Mouse (Mus musculus): ENCODE results near the gene Prg3. TPM values are rescaled to one million over a fixed set of nuclear protein-coding genes. Genes with fewer than 3 reads are reported as not detected.

Gene Prg3
- polyA plus RNA-seq, 1 experiment from 2014 or later, result not detected

GRCm38 (mm10) chr2:84951027-84951426 is 37.0 kb upstream of the Prg3 start:
- no peaks in the 10 kb centered on the region for H3K36me3 ChIP-seq (ENCODE audit: control insufficient read depth, insufficient read depth, low read length)
- ATAC-seq (ENCODE audit: low read depth), result no peak
- no peak overlapping the region for H3K4me2 ChIP-seq (ENCODE audit: low read depth, low read length)
- no peak overlapping the region for H3K27ac ChIP-seq (ENCODE audit: low read depth, low read length)
- no peaks in the 10 kb centered on the region for H3K9me3 ChIP-seq (ENCODE audit: control insufficient read depth, low read length)
- no peaks in the 10 kb centered on the region for H3K4me1 ChIP-seq (ENCODE audit: control insufficient read depth, insufficient read depth, low read length)
- no peak overlapping the region for H3K9ac ChIP-seq (replicated peaks; ENCODE audit: low read depth, low read length)
- 92% methylated on average over 8 of the region's 8 CpGs for WGBS
- H3K27me3 ChIP-seq (ENCODE audit: control insufficient read depth, insufficient read depth, low read length), result no peaks in the 10 kb centered on the region
- H3K4me3 ChIP-seq (ENCODE audit: low read depth, low read length), result no peak overlapping the region

- no peak overlapping the region for H3K9ac ChIP-seq (replicated peaks; ENCODE audit: low read depth, low read length)
- H3K27me3 ChIP-seq (ENCODE audit: control insufficient read depth, insufficient read depth, low read length), result no peaks in the 10 kb centered on the region
- H3K27ac ChIP-seq (ENCODE audit: low read depth, low read length), result no peak overlapping the region
- ATAC-seq (ENCODE audit: low read depth), result no peak
- no peaks in the 10 kb centered on the region for H3K9me3 ChIP-seq (ENCODE audit: control insufficient read depth, low read length)
- no peaks in the 10 kb centered on the region for H3K4me1 ChIP-seq (ENCODE audit: control insufficient read depth, insufficient read depth, low read length)
- H3K36me3 ChIP-seq (ENCODE audit: control insufficient read depth, insufficient read depth, low read length), result no peaks in the 10 kb centered on the region
- 92% methylated on average over 1 of the region's 1 CpGs for WGBS
- H3K4me2 ChIP-seq (ENCODE audit: low read depth, low read length), result no peak overlapping the region
- no peak overlapping the region for H3K4me3 ChIP-seq (ENCODE audit: low read depth, low read length)
These were observed 35.8 kb upstream of the Prg3 start for GRCm38 (mm10) chr2:84952251-84952650.

DNA sequence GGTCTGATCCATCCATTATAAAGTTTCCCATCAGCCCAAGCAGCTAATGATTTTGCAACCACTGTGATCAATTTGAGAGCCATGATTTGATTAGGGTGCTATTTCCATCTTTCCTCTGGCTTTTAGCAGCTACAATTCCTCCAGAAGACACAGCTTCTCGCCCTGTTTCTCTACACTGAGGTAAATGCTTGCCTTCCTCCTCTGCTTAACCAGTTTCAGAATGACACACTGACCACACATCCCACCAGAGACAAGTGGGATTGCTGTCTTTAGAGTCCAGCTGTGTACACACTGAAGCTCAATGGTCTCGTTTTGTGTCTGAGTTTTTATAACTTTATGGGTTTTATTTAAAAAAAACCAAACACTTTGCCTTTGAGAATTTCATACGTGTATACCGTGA is 35.3 kb upstream of the Prg3 start:
- Histone ChIP-seq H3K4me2 (ENCODE audit: low read depth, low read length) (no peak overlapping the region), H3K9ac (replicated peaks; ENCODE audit: low read depth, low read length) (no peak overlapping the region), H3K4me1 (ENCODE audit: control insufficient read depth, insufficient read depth, low read length) (no peaks in the 10 kb centered on the region), H3K27ac (ENCODE audit: low read depth, low read length) (no peak overlapping the region), H3K9me3 (ENCODE audit: control insufficient read depth, low read length) (no peaks in the 10 kb centered on the region), H3K27me3 (ENCODE audit: control insufficient read depth, insufficient read depth, low read length) (no peaks in the 10 kb centered on the region), H3K4me3 (ENCODE audit: low read depth, low read length) (no peak overlapping the region), H3K36me3 (ENCODE audit: control insufficient read depth, insufficient read depth, low read length) (no peaks in the 10 kb centered on the region)
- 77% methylated on average over 4 of the region's 4 CpGs for WGBS
- ATAC-seq (ENCODE audit: low read depth), result no peak

DNA sequence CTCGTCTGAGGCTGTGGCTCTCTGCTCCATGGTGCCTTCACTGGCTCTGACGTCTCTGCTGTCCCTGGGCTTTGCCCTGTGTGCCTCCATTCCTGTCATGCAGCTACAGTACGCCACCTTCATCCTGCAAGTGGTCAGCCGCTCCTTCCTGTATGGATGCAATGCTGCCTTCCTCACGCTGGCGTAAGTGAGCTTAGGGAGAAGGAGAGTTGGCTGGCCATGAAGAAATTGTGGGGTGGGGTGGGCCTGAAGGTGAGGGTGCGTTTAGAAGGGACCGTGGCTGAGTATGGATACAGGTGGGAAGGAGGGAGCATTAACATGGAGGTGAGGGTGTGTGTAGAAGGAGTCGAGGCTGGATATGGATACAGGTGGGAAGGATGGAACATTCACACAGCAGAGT is 32.6 kb upstream of the Prg3 start:
- Histone ChIP-seq H3K9me3 (ENCODE audit: control insufficient read depth, low read length) (no peaks in the 10 kb centered on the region), H3K27me3 (ENCODE audit: control insufficient read depth, insufficient read depth, low read length) (no peaks in the 10 kb centered on the region), H3K4me2 (ENCODE audit: low read depth, low read length) (no peak overlapping the region), H3K4me1 (ENCODE audit: control insufficient read depth, insufficient read depth, low read length) (no peaks in the 10 kb centered on the region), H3K36me3 (ENCODE audit: control insufficient read depth, insufficient read depth, low read length) (no peaks in the 10 kb centered on the region), H3K27ac (ENCODE audit: low read depth, low read length) (no peak overlapping the region), H3K9ac (replicated peaks; ENCODE audit: low read depth, low read length) (no peak overlapping the region), H3K4me3 (ENCODE audit: low read depth, low read length) (no peak overlapping the region)
- WGBS, result 91% methylated on average over 9 of the region's 9 CpGs
- no peak for ATAC-seq (ENCODE audit: low read depth)

DNA sequence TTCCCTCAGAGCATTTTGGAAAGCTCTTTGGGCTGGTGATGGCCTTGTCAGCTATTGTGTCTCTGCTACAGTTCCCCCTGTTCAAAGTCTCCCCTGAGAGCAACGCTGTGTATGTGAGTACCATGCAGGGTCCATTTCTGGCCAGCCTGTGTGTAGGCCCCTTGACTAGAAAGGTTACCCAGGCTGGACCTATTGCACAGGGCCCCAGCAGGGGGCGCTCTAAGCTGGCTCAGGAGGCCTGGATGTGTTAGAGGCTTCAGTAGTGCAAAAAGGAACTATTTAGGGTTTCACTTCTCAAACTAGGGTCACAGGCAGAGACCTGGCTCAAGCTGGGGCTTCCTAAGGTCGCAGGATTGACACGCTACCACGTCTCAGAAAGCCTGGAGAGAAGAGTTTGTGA is 31.7 kb upstream of the Prg3 start:
- Histone ChIP-seq H3K27ac (ENCODE audit: low read depth, low read length) (no peak overlapping the region), H3K4me3 (ENCODE audit: low read depth, low read length) (no peak overlapping the region), H3K9ac (replicated peaks; ENCODE audit: low read depth, low read length) (no peak overlapping the region), H3K4me2 (ENCODE audit: low read depth, low read length) (no peak overlapping the region), H3K27me3 (ENCODE audit: control insufficient read depth, insufficient read depth, low read length) (no peaks in the 10 kb centered on the region), H3K9me3 (ENCODE audit: control insufficient read depth, low read length) (no peaks in the 10 kb centered on the region), H3K4me1 (ENCODE audit: control insufficient read depth, insufficient read depth, low read length) (no peaks in the 10 kb centered on the region), H3K36me3 (ENCODE audit: control insufficient read depth, insufficient read depth, low read length) (no peaks in the 10 kb centered on the region)
- ATAC-seq (ENCODE audit: low read depth), result peak; percentile 38; the same call in 1 of the 2 replicates
- 64% methylated on average over 5 of the region's 5 CpGs for WGBS

DNA sequence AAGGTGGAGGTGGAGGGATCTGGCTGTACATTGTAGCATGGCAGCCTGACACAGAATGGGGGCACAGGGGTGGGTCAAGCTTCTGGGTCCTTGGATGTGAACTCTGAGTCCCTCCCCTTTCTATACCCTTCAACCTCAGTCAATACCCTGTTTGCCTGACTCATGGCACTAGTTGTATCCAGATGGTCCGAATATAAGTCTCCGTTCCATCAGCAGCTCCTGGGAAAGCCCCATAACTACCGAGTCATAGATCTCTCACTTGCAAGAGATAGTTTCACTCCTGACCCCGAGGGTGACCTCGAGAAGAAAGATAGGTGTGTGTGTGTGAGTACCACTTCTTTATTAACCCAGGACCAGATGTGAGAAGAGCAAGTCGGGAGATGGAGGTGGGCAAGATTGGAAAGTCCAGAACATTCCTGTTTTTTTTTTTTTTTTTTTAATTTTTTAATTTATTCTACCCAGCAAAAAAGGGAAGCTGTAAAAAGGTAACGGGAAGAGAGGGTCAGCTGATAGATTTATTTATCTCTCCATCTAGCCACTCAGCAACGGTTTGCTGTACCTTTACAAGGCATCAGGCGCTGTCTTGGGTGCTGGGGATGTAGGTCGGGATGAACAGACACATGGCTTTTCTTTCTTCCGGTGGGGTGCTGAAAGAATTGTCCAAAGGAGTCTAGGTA is 29.3 kb upstream of the Prg3 start:
- Histone ChIP-seq H3K27ac (ENCODE audit: low read depth, low read length) (no peak overlapping the region), H3K9ac (replicated peaks; ENCODE audit: low read depth, low read length) (no peak overlapping the region), H3K4me3 (ENCODE audit: low read depth, low read length) (no peak overlapping the region), H3K36me3 (ENCODE audit: control insufficient read depth, insufficient read depth, low read length) (no peaks in the 10 kb centered on the region), H3K4me2 (ENCODE audit: low read depth, low read length) (no peak overlapping the region), H3K9me3 (ENCODE audit: control insufficient read depth, low read length) (no peaks in the 10 kb centered on the region), H3K27me3 (ENCODE audit: control insufficient read depth, insufficient read depth, low read length) (no peaks in the 10 kb centered on the region), H3K4me1 (ENCODE audit: control insufficient read depth, insufficient read depth, low read length) (no peaks in the 10 kb centered on the region)
- no peak for ATAC-seq (ENCODE audit: low read depth)
- WGBS, result 93% methylated on average over 11 of the region's 11 CpGs

GRCm38 (mm10) chr2:84961300-84961699 is 26.7 kb upstream of the Prg3 start:
- no peaks in the 10 kb centered on the region for H3K9me3 ChIP-seq (ENCODE audit: control insufficient read depth, low read length)
- no peaks in the 10 kb centered on the region for H3K36me3 ChIP-seq (ENCODE audit: control insufficient read depth, insufficient read depth, low read length)
- H3K4me2 ChIP-seq (ENCODE audit: low read depth, low read length), result no peak overlapping the region
- 83% methylated on average over 2 of the region's 2 CpGs for WGBS
- H3K9ac ChIP-seq (replicated peaks; ENCODE audit: low read depth, low read length), result no peak overlapping the region
- H3K27ac ChIP-seq (ENCODE audit: low read depth, low read length), result no peak overlapping the region
- H3K27me3 ChIP-seq (ENCODE audit: control insufficient read depth, insufficient read depth, low read length), result no peaks in the 10 kb centered on the region
- H3K4me3 ChIP-seq (ENCODE audit: low read depth, low read length), result no peak overlapping the region
- no peak for ATAC-seq (ENCODE audit: low read depth)
- H3K4me1 ChIP-seq (ENCODE audit: control insufficient read depth, insufficient read depth, low read length), result no peaks in the 10 kb centered on the region

DNA sequence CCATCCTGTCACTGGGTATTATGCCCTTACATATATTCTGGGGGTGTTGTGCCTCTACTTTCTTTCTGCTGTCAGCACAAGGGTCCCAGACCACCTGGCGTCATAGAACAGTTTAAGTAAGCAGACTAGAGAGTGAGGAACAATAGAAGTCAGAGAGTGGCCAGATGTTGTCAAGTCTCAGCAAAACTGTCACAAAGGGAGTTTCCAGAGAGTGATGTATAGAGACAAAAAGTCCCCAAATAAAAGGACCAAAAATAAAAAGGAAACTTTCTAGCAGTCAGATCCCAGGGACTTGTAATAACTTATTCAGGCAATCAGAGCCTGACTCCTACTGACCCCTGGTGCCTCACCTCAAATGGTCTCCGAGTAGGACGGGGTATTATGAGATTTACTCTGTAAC is 26.1 kb upstream of the Prg3 start:
- H3K4me2 ChIP-seq (ENCODE audit: low read depth, low read length), result no peak overlapping the region
- H3K36me3 ChIP-seq (ENCODE audit: control insufficient read depth, insufficient read depth, low read length), result no peaks in the 10 kb centered on the region
- no peaks in the 10 kb centered on the region for H3K27me3 ChIP-seq (ENCODE audit: control insufficient read depth, insufficient read depth, low read length)
- WGBS, result 78% methylated on average over 3 of the region's 3 CpGs
- no peak overlapping the region for H3K9ac ChIP-seq (replicated peaks; ENCODE audit: low read depth, low read length)
- H3K9me3 ChIP-seq (ENCODE audit: control insufficient read depth, low read length), result no peaks in the 10 kb centered on the region
- ATAC-seq (ENCODE audit: low read depth), result no peak
- no peak overlapping the region for H3K4me3 ChIP-seq (ENCODE audit: low read depth, low read length)
- H3K4me1 ChIP-seq (ENCODE audit: control insufficient read depth, insufficient read depth, low read length), result no peaks in the 10 kb centered on the region
- no peak overlapping the region for H3K27ac ChIP-seq (ENCODE audit: low read depth, low read length)

DNA sequence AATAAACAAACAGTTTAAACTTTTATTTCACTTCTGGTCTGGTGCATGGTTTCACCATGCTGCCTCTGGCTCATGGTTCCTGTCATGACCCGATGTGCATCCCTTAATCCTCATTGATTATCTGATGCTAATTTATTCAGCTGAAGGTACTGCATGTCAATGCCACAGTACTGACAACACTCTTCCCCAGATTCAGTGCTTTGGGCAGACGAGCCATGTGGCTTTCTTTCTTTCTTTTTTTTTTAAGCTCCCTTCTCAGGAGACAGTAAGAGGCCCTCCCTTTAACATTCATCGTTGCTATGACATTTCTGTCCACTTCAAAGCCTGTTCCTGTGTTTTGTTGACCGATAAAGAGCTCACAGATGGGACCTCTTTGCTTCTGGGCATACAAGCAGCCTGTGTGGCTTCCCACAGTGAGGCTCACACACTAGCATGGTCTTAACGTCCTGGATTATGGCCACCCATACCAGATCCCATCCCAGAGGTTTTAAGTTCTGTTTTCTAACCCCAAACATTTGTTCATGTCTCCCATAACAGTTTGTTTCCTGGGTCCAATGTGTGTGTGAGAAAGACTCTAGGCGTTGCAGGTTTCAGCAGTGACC is 25.0 kb upstream of the Prg3 start:
- no peaks in the 10 kb centered on the region for H3K9me3 ChIP-seq (ENCODE audit: control insufficient read depth, low read length)
- no peak overlapping the region for H3K4me3 ChIP-seq (ENCODE audit: low read depth, low read length)

More for the DNA sequence above, 25.0 kb upstream of the Prg3 start:
- H3K27me3 ChIP-seq (ENCODE audit: control insufficient read depth, insufficient read depth, low read length), result no peaks in the 10 kb centered on the region
- H3K4me2 ChIP-seq (ENCODE audit: low read depth, low read length), result no peak overlapping the region
- no peaks in the 10 kb centered on the region for H3K4me1 ChIP-seq (ENCODE audit: control insufficient read depth, insufficient read depth, low read length)
- 40% methylated on average over 6 of the region's 6 CpGs for WGBS
- H3K9ac ChIP-seq (replicated peaks; ENCODE audit: low read depth, low read length), result no peak overlapping the region
- H3K36me3 ChIP-seq (ENCODE audit: control insufficient read depth, insufficient read depth, low read length), result no peaks in the 10 kb centered on the region
- H3K27ac ChIP-seq (ENCODE audit: low read depth, low read length), result no peak overlapping the region
- ATAC-seq (ENCODE audit: low read depth), result no peak
